Mouse (Mus musculus) ES-E14 (cell line): ENCODE measurements around the gene Gtf3c5. TPM values are rescaled to one million over a fixed set of nuclear protein-coding genes. Genes with fewer than 3 reads are reported as not detected.
A peak's percentile ranks its signal among the peaks of the same experiment; 100 is the strongest.

Experiments
- DNase-seq: peaks from one replicate; pipeline ENCODE4 v3.0.0-alpha.2; 2013; ENCODE audit warnings: low read depth, low spot score
- H3K27ac ChIP-seq: 2 replicates; pipeline ENCODE4 v1.5.1; 2012; ENCODE audit warnings: low read depth, mild to moderate bottlenecking, low read length, moderate library complexity, mixed read lengths; ENCODE audit not compliant: poor library complexity, insufficient read depth, severe bottlenecking
- H3K36me3 ChIP-seq: 2 replicates; pipeline ENCODE4 v1.6.1; 2012; ENCODE audit warnings: mild to moderate bottlenecking, low read length, moderate library complexity, mixed read lengths; ENCODE audit not compliant: control insufficient read depth, poor library complexity, insufficient read depth, severe bottlenecking
- H3K4me1 ChIP-seq, 2 experiments: fragments of 150-350 bp in 1 of 2; sonication (generic) in 1 of 2; 2 replicates each; pipeline ENCODE4 v1.6.1; 2012; ENCODE audit warnings: low read length in 2 of 2, mild to moderate bottlenecking in 1 of 2, mixed read lengths in 1 of 2; ENCODE audit not compliant: control insufficient read depth in 2 of 2, insufficient read depth in 2 of 2, poor library complexity in 1 of 2
- H3K4me3 ChIP-seq, 2 experiments: fragments of 150-350 bp in 1 of 2; sonication (generic) in 1 of 2; 2 replicates each; pipeline ENCODE4 v1.5.1; 2012; ENCODE audit warnings: low read length in 2 of 2, low read depth in 1 of 2, mild to moderate bottlenecking in 1 of 2, mixed read lengths in 1 of 2; ENCODE audit not compliant: insufficient read depth in 1 of 2, poor library complexity in 1 of 2, severe bottlenecking in 1 of 2
- H3K9ac ChIP-seq: 2 replicates; pipeline ENCODE4 v1.6.1; 2012; ENCODE audit warnings: low read depth, mild to moderate bottlenecking, low read length, mixed read lengths; ENCODE audit not compliant: poor library complexity, insufficient read depth, severe bottlenecking
- H3K9me3 ChIP-seq: fragments of 150-350 bp; sonication (generic); 2 replicates; pipeline ENCODE4 v1.6.1; 2012; ENCODE audit warnings: low read depth, mild to moderate bottlenecking, low read length; ENCODE audit not compliant: control insufficient read depth, insufficient read depth
- CHD2 ChIP-seq: IDR thresholded peaks from 2 replicates; pipeline ENCODE4 v1.6.1; 2014; ENCODE audit warnings: mild to moderate bottlenecking, low read depth, low read length, inconsistent platforms
- HCFC1 ChIP-seq: IDR thresholded peaks from 2 replicates; pipeline ENCODE4 v1.6.1; 2012; ENCODE audit warnings: low read length, inconsistent platforms, borderline replicate concordance; ENCODE audit not compliant: insufficient read depth
- MAFK ChIP-seq: IDR thresholded peaks from 2 replicates; pipeline ENCODE4 v1.6.1; 2014; ENCODE audit warnings: mild to moderate bottlenecking, low read depth, low read length, inconsistent platforms; ENCODE audit not compliant: insufficient read depth
- ZC3H11A ChIP-seq: IDR thresholded peaks from 2 replicates; pipeline ENCODE4 v1.6.1; 2012; ENCODE audit warnings: low read depth, mild to moderate bottlenecking, inconsistent platforms, low read length, borderline replicate concordance
- ZNF384 ChIP-seq: IDR thresholded peaks from 2 replicates; pipeline ENCODE4 v1.6.1; 2012; ENCODE audit warnings: low read depth, low read length, inconsistent platforms
- in situ Hi-C, 2 experiments: fragments of 600-800 bp; cut with MboI; formaldehyde crosslinking; loops; one replicate each; pipeline ENCODE4 v1.15.1; 2025; ENCODE audit warnings: low sequenced_read_pairs in 2 of 2, inconsistent platforms in 1 of 2; ENCODE audit not compliant: unreplicated experiment in 2 of 2
- total RNA-seq: library from RNA; depleted of rRNA; stranded (reverse); fragments of 300-350 nt; gene quantifications from 2 replicates; pipeline ENCODE4 v1.2.3, GENCODE M21; 2012

Gtf3c5 gene
- total RNA-seq, 1 experiment, result 20.0 TPM

GRCm38 (mm10) chr2:28620522-28620921 lies 37.0 kb upstream of the Gtf3c5 start:
- Histone ChIP-seq H3K27ac (no peak overlapping the region), H3K36me3 (no peaks in the 10 kb centered on the region), H3K9me3 (no peaks in the 10 kb centered on the region), H3K4me1 (peaks cover 0 to 4% of the 10 kb centered on the region in 2 experiments; a peak in 2 of 4 replicates), H3K4me3 (no peak overlapping the region), H3K9ac (no peak overlapping the region)
- TF ChIP-seq MAFK, result no peak
- peak; percentile 24; the same call in 1 of the 2 replicates for TF ChIP-seq ZNF384
- TF ChIP-seq CHD2, result no peak
- no peak for TF ChIP-seq HCFC1
- in situ Hi-C loops, result no loop called here
- DNase-seq, result no peak

- TF ChIP-seq ZC3H11A, result no peak
- no peak for TF ChIP-seq CHD2
- no peak for TF ChIP-seq ZNF384
- no peak for TF ChIP-seq MAFK
- TF ChIP-seq HCFC1, result no peak
- H3K9ac ChIP-seq, result no peak overlapping the region
- peaks cover 0 to 4% of the 10 kb centered on the region in 2 experiments; a peak in 2 of 4 replicates for H3K4me1 ChIP-seq
- H3K9me3 ChIP-seq, result no peaks in the 10 kb centered on the region
- no peak for DNase-seq
- H3K27ac ChIP-seq, result no peak overlapping the region
- H3K36me3 ChIP-seq, result no peaks in the 10 kb centered on the region
- in situ Hi-C loops, result no loop called here
- no peak overlapping the region for H3K4me3 ChIP-seq
Observed at GRCm38 (mm10) chr2:28619369-28619768, 35.8 kb upstream of the Gtf3c5 start.

GRCm38 (mm10) chr2:28618777-28619336 lies 35.3 kb upstream of the Gtf3c5 start:
- Histone ChIP-seq H3K4me3 (no peak overlapping the region), H3K4me1 (peaks cover 0 to 4% of the 10 kb centered on the region in 2 experiments; a peak in 2 of 4 replicates), H3K9me3 (no peaks in the 10 kb centered on the region), H3K36me3 (no peaks in the 10 kb centered on the region), H3K9ac (no peak overlapping the region), H3K27ac (no peak overlapping the region)
- DNase-seq, result no peak
- no peak for TF ChIP-seq MAFK
- TF ChIP-seq HCFC1, result no peak
- no peak for TF ChIP-seq ZNF384
- no peak for TF ChIP-seq ZC3H11A
- no peak for TF ChIP-seq CHD2
- in situ Hi-C loops, result no loop called here

- Histone ChIP-seq H3K4me1 (peaks cover 0 to 5% of the 10 kb centered on the region in 2 experiments; a peak in 2 of 4 replicates), H3K36me3 (no peaks in the 10 kb centered on the region), H3K27ac (no peak overlapping the region), H3K9me3 (no peaks in the 10 kb centered on the region), H3K9ac (no peak overlapping the region), H3K4me3 (no peak overlapping the region)
- DNase-seq, result no peak
- TF ChIP-seq HCFC1, result no peak
- no peak for TF ChIP-seq MAFK
- no peak for TF ChIP-seq CHD2
- no peak for TF ChIP-seq ZNF384
- TF ChIP-seq ZC3H11A, result no peak
- in situ Hi-C loops, result no loop called here
Observed at GRCm38 (mm10) chr2:28617498-28618486, 34.2 kb upstream of the Gtf3c5 start.
